Mouse (Mus musculus): Measurements from ENCODE around the gene Dpy19l1.

- no peak for TF ChIP-seq EP300 (IDR thresholded peaks at IDR 0.05; ENCODE audit: low read length)
- no peak for TF ChIP-seq CTCF (conservative IDR thresholded peaks at IDR 0.05 in 1 of 2, IDR thresholded peaks at IDR 0.05 in 1 of 2; ENCODE audit: low read depth in 2 of 2, low read length in 2 of 2)
- TF ChIP-seq HCFC1 (IDR thresholded peaks at IDR 0.05; ENCODE audit: low read depth, low read length) = no peak
- no peak for TF ChIP-seq POLR2A (IDR thresholded peaks at IDR 0.05; ENCODE audit: low read depth, low read length)
These were observed 25.7 kb downstream of the Dpy19l1 start for GRCm38 (mm10) chr9:24477251-24477650.
